Mouse (Mus musculus): ENCODE results near the gene Sprr4.
"Not testable (repeated sequence)": the region's sequence is repeated elsewhere in the genome, so short reads cannot be mapped to it uniquely, and the experiment has no call there.

The Sprr4 gene

GRCm38 (mm10) chr3:92500393-92500792 lies at the start of gene Sprr4:
Sprr4 (minus strand) TSS chr3:92500493.
- DNase-seq (ENCODE audit: inconsistent age in 2 of 2, low spot score in 1 of 2), result no peak

DNA sequence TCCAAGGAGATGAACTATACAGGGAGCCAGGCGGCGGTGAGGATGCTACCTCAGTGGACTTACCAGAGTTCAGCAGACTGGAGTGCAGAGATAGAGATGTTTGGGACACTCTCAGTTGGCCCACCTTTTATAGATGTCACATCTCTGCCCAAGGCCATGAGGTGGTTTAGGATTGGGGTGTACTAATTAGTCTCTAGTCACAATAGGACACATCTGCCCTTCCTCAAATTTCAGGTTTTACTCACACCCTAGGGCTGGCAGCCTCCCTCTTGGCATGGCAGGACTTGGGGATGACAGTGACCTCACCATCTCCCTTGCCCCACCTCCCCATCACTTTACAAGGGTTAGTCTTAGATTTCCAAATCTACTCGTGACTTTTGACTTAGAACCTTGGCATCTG lies 34.1 kb upstream of the Sprr4 start, which contains the start of gene 2310046K23Rik:
2310046K23Rik (minus strand) TSS at position 101 of the 400 bp plus-strand sequence.
- no peak for DNase-seq (ENCODE audit: inconsistent age in 2 of 2, low spot score in 1 of 2)

GRCm38 (mm10) chr3:92512325-92512724 lies 12.0 kb upstream of the Sprr4 start:
- DNase-seq (ENCODE audit: inconsistent age in 2 of 2, low spot score in 1 of 2), result peak in 1 of 2 experiments; percentile 59

DNA sequence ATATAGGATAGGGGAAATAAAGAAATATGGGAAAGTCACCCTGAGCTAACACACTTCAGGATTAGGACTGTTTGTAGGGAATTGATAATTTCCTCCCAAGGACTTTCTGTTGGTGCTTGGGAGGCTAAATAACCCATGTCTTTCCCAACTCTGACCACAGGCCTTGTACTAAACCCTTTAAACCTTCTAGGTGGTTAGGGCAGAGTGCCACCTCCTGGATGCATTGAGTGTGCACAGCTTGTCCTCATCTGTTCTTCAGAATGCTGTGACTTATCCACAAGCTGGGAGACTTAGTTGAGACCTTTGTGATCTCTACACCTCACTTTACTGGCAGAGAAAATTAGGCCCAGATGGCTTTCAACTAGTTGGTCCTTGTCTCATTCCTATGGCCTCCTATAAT lies 10.5 kb upstream of the Sprr4 start:
- peak; percentile 44 to 88 for DNase-seq (ENCODE audit: inconsistent age in 2 of 2, low spot score in 1 of 2)

GRCm38 (mm10) chr3:92508185-92508584 lies 7.9 kb upstream of the Sprr4 start:
- DNase-seq (ENCODE audit: inconsistent age in 2 of 2, low spot score in 1 of 2), result no peak

GRCm38 (mm10) chr3:92503528-92503927 lies 3.2 kb upstream of the Sprr4 start:
- no peak for DNase-seq (ENCODE audit: inconsistent age in 2 of 2, low spot score in 1 of 2)

- not testable (repeated sequence) for DNase-seq (ENCODE audit: inconsistent age in 2 of 2, low spot score in 1 of 2)
Measured at GRCm38 (mm10) chr3:92490262-92490661, 10.0 kb downstream of the Sprr4 start.

GRCm38 (mm10) chr3:92486307-92486706 lies 14.0 kb downstream of the Sprr4 start:
- no peak for DNase-seq (ENCODE audit: inconsistent age in 2 of 2, low spot score in 1 of 2)

GRCm38 (mm10) chr3:92485863-92486262 lies 14.4 kb downstream of the Sprr4 start, which contains the start of gene Sprr1a:
Sprr1a (minus strand) TSS chr3:92485895.
- peak; percentile 20 to 70 for DNase-seq (ENCODE audit: inconsistent age in 2 of 2, low spot score in 1 of 2)

DNA sequence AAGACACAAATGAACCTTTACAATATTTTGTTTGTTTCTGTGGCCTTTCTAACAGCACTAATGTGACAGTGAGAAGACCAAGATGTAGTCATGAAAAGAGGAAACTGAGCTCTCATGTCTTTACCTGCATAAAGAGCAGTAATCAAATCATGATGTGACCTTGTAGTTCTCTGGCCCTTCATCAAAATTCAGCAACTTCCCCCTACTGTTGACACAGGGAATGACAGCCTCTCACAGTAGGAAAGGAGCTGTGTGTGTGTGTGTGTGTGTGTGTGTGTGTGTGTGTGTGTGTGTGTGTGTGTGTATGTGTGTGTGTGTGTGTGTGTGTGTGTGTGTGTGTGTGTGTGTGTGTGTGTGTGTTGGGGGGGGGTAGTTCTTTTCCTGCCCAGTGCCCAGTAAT lies 19.0 kb downstream of the Sprr4 start:
- peak in 1 of 2 experiments; percentile 52 for DNase-seq (ENCODE audit: inconsistent age in 2 of 2, low spot score in 1 of 2)

DNA sequence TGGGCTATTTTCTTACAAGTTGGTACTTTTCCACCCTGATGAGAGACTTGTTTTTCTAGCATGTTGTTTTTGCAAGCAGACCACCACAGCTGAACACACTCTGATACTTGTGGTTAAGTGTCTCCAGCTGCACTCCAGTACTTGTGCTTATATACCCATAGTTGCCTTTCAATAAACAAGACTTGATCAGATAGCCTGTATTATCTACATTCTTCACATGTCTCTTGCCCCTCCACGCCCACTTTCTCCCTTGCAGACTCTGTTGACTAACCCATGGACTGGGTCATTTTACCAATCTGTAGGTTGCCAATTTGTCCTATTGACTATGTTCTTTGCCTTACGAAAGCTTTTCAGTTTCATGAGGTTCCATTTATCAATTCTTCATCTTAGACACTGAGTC lies 30.2 kb downstream of the Sprr4 start:
- DNase-seq (ENCODE audit: inconsistent age in 2 of 2, low spot score in 1 of 2), result no peak

DNA sequence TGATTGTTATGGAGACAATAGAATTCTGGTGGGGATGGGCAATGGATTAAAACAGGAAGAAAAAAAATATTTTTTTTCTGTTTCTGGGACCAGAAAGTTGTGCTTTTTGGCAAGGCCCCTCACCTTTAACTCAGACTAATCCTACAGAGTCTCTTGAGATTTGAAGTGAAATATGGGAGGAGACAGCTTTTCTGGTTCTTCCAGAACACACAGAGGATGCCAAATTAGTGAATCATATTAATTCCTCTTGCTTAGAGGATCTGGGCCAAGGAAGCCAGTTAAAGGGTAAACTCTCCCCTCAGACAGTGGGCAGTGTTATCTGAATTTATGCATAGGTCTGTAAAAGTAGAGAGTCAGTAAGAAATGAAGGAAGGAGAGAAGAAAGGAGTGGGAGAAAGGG lies 32.9 kb downstream of the Sprr4 start:
- DNase-seq (ENCODE audit: inconsistent age in 2 of 2, low spot score in 1 of 2), result no peak

- no peak for DNase-seq (ENCODE audit: inconsistent age in 2 of 2, low spot score in 1 of 2)
Measured at GRCm38 (mm10) chr3:92466576-92466975, 33.7 kb downstream of the Sprr4 start.

DNA sequence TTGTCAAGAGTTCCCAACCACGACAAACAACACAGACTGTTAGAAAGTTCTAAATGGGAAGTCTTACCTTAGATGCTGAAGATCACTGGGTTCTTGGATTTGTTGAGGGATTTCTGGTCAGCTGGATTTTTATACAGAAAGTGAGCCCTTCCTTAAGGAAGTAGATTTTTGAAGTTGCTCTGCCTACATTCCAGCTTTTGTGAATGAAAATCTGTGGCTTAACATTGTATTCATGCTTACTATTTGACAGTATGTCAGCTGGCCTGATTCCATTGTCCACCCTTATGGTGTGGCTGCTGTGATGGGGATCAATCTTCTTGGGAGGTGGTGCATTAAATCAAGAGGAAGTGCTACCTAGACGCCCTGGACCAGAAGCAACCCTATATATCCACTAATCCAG lies 41.7 kb downstream of the Sprr4 start, which contains the start of gene Sprr3:
Sprr3 (minus strand) TSS at position 101 of the 400 bp plus-strand sequence.
- no peak for DNase-seq (ENCODE audit: inconsistent age in 2 of 2, low spot score in 1 of 2)

GRCm38 (mm10) chr3:92455151-92455550 lies 45.1 kb downstream of the Sprr4 start:
- no peak for DNase-seq (ENCODE audit: inconsistent age in 2 of 2, low spot score in 1 of 2)
